Mouse (Mus musculus) liver, embryonic 11.5 days (tissue): ENCODE results near the gene Plcl1. TPM values are rescaled to one million over a fixed set of nuclear protein-coding genes. Genes with fewer than 3 reads are reported as not detected.

Source experiments
- ATAC-seq: fragments of 200-750 bp; cut with Nextera tagmentation; replicated peaks from 2 replicates; pipeline ENCODE4 v1.8.0; 2017; ENCODE audit warnings: moderate number of reproducible peaks, mild to moderate bottlenecking, moderate TSS enrichment, moderate library complexity; ENCODE audit not compliant: low FRiP score
- DNase-seq: peaks from one replicate; pipeline ENCODE4 v3.0.0-alpha.2; 2017; ENCODE audit warnings: low spot score
- H3K27ac ChIP-seq: fragments of 300-500 bp; sonication (generic); 2 replicates; pipeline ENCODE4 v1.5.1; 2014; ENCODE audit warnings: mild to moderate bottlenecking, low read depth, low read length, control low read depth
- H3K27me3 ChIP-seq: fragments of 300-500 bp; sonication (generic); replicated peaks from 2 replicates; pipeline ENCODE4 v1.6.1; 2014; ENCODE audit warnings: low read length, mixed read lengths; ENCODE audit not compliant: control insufficient read depth, insufficient read depth
- H3K36me3 ChIP-seq: fragments of 300-500 bp; sonication (generic); 2 replicates; pipeline ENCODE4 v1.6.1; 2014; ENCODE audit warnings: mild to moderate bottlenecking, low read length, moderate library complexity, mixed read lengths; ENCODE audit not compliant: control insufficient read depth, insufficient read depth
- H3K4me1 ChIP-seq: fragments of 300-500 bp; sonication (generic); replicated peaks from 2 replicates; pipeline ENCODE4 v1.6.1; 2014; ENCODE audit warnings: low read length, mixed read lengths; ENCODE audit not compliant: control insufficient read depth, insufficient read depth
- H3K4me2 ChIP-seq: fragments of 300-500 bp; sonication (generic); 2 replicates; pipeline ENCODE4 v1.6.1; 2014; ENCODE audit warnings: mild to moderate bottlenecking, control low read depth, moderate library complexity
- H3K4me3 ChIP-seq: fragments of 300-500 bp; sonication (generic); 2 replicates; pipeline ENCODE4 v1.5.1; 2014; ENCODE audit warnings: low read depth, low read length, control low read depth
- H3K9ac ChIP-seq: fragments of 300-500 bp; sonication (generic); 2 replicates; pipeline ENCODE4 v1.6.1; 2014; ENCODE audit warnings: low read depth, low read length, control low read depth
- H3K9me3 ChIP-seq: fragments of 300-500 bp; sonication (generic); 2 replicates; pipeline ENCODE4 v1.6.1; 2016; ENCODE audit warnings: low read length, inconsistent platforms, mixed read lengths; ENCODE audit not compliant: control insufficient read depth
- WGBS: fragments of 180-500 bp; shearing (Covaris S2); extraction: QIAGEN DNeasy Blood & Tissue Kit; methylation state at CpG from one replicate; pipeline ENCODE4 v1.1.7; 2014; 5-methylcytosine and 5-hydroxymethylcytosine counted together
- polyA plus RNA-seq: library from polyadenylated mRNA; unstranded; fragments of >200 nt; fragmentation: Nextera tagmentation; extraction: Ambion mirVana; gene quantifications from 2 replicates; pipeline ENCODE4 v1.2.1, GENCODE M21; 2014

The Plcl1 gene
- polyA plus RNA-seq, 1 experiment from 2014 or later, result 0.63 TPM

GRCm38 (mm10) chr1:55559998-55560397 is 154.3 kb downstream of the Plcl1 start:
- Histone ChIP-seq H3K4me3 (no peak overlapping the region), H3K9me3 (no peaks in the 10 kb centered on the region), H3K4me1 (no peaks in the 10 kb centered on the region), H3K9ac (no peak overlapping the region), H3K27ac (no peak overlapping the region), H3K4me2 (no peak overlapping the region), H3K36me3 (no peaks in the 10 kb centered on the region), H3K27me3 (no peaks in the 10 kb centered on the region)
- WGBS, result 77% methylated on average over 9 of the region's 9 CpGs
- ATAC-seq (no peak), DNase-seq (no peak)

- no peak for DNase-seq
- ATAC-seq, result no peak
- H3K4me3 ChIP-seq, result no peak overlapping the region
- no peak overlapping the region for H3K27ac ChIP-seq
- no peak overlapping the region for H3K9ac ChIP-seq
- no peaks in the 10 kb centered on the region for H3K36me3 ChIP-seq
- no peak overlapping the region for H3K4me2 ChIP-seq
- H3K9me3 ChIP-seq, result no peaks in the 10 kb centered on the region
- WGBS, result 77% methylated on average over 6 of the region's 6 CpGs
- H3K4me1 ChIP-seq, result no peaks in the 10 kb centered on the region
- no peaks in the 10 kb centered on the region for H3K27me3 ChIP-seq
Observed at GRCm38 (mm10) chr1:55565933-55566332, 160.2 kb downstream of the Plcl1 start.

GRCm38 (mm10) chr1:55567801-55568360 is 162.2 kb downstream of the Plcl1 start:
- Histone ChIP-seq H3K27ac (no peak overlapping the region), H3K9me3 (no peaks in the 10 kb centered on the region), H3K27me3 (no peaks in the 10 kb centered on the region), H3K4me2 (no peak overlapping the region), H3K4me1 (no peaks in the 10 kb centered on the region), H3K9ac (no peak overlapping the region), H3K4me3 (no peak overlapping the region), H3K36me3 (no peaks in the 10 kb centered on the region)
- no peak for DNase-seq
- WGBS, result 73% methylated on average over 5 of the region's 5 CpGs
- no peak for ATAC-seq

GRCm38 (mm10) chr1:55570225-55570624 is 164.5 kb downstream of the Plcl1 start:
- no peak for ATAC-seq
- H3K27me3 ChIP-seq, result no peaks in the 10 kb centered on the region
- WGBS, result 80% methylated on average over 5 of the region's 5 CpGs

GRCm38 (mm10) chr1:55571399-55571798 is 165.7 kb downstream of the Plcl1 start:
- ATAC-seq (no peak), DNase-seq (no peak)
- Histone ChIP-seq H3K27me3 (no peaks in the 10 kb centered on the region), H3K4me1 (no peaks in the 10 kb centered on the region), H3K9ac (no peak overlapping the region), H3K36me3 (no peaks in the 10 kb centered on the region), H3K4me2 (no peak overlapping the region), H3K9me3 (no peaks in the 10 kb centered on the region), H3K27ac (no peak overlapping the region), H3K4me3 (no peak overlapping the region)
- 91% methylated on average over 4 of the region's 4 CpGs for WGBS

More at GRCm38 (mm10) chr1:55570225-55570624, 164.5 kb downstream of the Plcl1 start:
- Histone ChIP-seq H3K9ac (no peak overlapping the region), H3K36me3 (no peaks in the 10 kb centered on the region), H3K4me3 (no peak overlapping the region), H3K9me3 (no peaks in the 10 kb centered on the region), H3K4me2 (no peak overlapping the region), H3K4me1 (no peaks in the 10 kb centered on the region), H3K27ac (no peak overlapping the region)
- DNase-seq, result no peak

- no peak for ATAC-seq
- Histone ChIP-seq H3K4me1 (no peaks in the 10 kb centered on the region), H3K36me3 (no peaks in the 10 kb centered on the region), H3K27me3 (no peaks in the 10 kb centered on the region), H3K9me3 (no peaks in the 10 kb centered on the region), H3K4me3 (no peak overlapping the region), H3K27ac (no peak overlapping the region), H3K9ac (no peak overlapping the region), H3K4me2 (no peak overlapping the region)
- DNase-seq, result no peak
Observed at GRCm38 (mm10) chr1:55572202-55572601, 166.5 kb downstream of the Plcl1 start.

- no peak overlapping the region for H3K4me2 ChIP-seq
- ATAC-seq (no peak), DNase-seq (no peak)
- no peaks in the 10 kb centered on the region for H3K4me1 ChIP-seq
- H3K9ac ChIP-seq, result no peak overlapping the region
- H3K4me3 ChIP-seq, result no peak overlapping the region
- WGBS, result 75% methylated on average over 3 of the region's 3 CpGs
- H3K36me3 ChIP-seq, result no peaks in the 10 kb centered on the region
- no peaks in the 10 kb centered on the region for H3K27me3 ChIP-seq
- H3K9me3 ChIP-seq, result no peaks in the 10 kb centered on the region
- H3K27ac ChIP-seq, result no peak overlapping the region
Observed at GRCm38 (mm10) chr1:55572664-55573063, 166.9 kb downstream of the Plcl1 start.

GRCm38 (mm10) chr1:55575916-55576315 is 170.2 kb downstream of the Plcl1 start:
- Histone ChIP-seq H3K27me3 (no peaks in the 10 kb centered on the region), H3K4me1 (no peaks in the 10 kb centered on the region), H3K36me3 (no peaks in the 10 kb centered on the region), H3K9me3 (no peaks in the 10 kb centered on the region), H3K4me3 (no peak overlapping the region), H3K27ac (no peak overlapping the region), H3K9ac (no peak overlapping the region), H3K4me2 (no peak overlapping the region)
- no peak for ATAC-seq
- 22% methylated on average over 2 of the region's 2 CpGs for WGBS
- DNase-seq, result no peak

- Histone ChIP-seq H3K4me1 (no peaks in the 10 kb centered on the region), H3K4me2 (no peak overlapping the region), H3K27ac (no peak overlapping the region), H3K9me3 (no peaks in the 10 kb centered on the region), H3K36me3 (no peaks in the 10 kb centered on the region), H3K27me3 (no peaks in the 10 kb centered on the region), H3K9ac (no peak overlapping the region), H3K4me3 (no peak overlapping the region)
- DNase-seq, result no peak
- no peak for ATAC-seq
- 86% methylated on average over 2 of the region's 2 CpGs for WGBS
Observed at GRCm38 (mm10) chr1:55581752-55582151, 176.0 kb downstream of the Plcl1 start.
